Mouse (Mus musculus) heart, postnatal 0 days (tissue): ENCODE data around the gene Tubb1. TPM values are rescaled to one million over a fixed set of nuclear protein-coding genes. Genes with fewer than 3 reads are reported as not detected.
A peak's percentile ranks its signal among the peaks of the same experiment; 100 is the strongest.

Experiments used
- ATAC-seq: fragments of 200-750 bp; cut with Nextera tagmentation; 2 replicates; pipeline ENCODE4 v1.8.0; 2017; ENCODE audit warnings: low read depth, moderate number of reproducible peaks, moderate library complexity; ENCODE audit not compliant: insufficient read depth
- DNase-seq: peaks from one replicate; pipeline ENCODE4 v3.0.0-alpha.2; 2016; ENCODE audit warnings: low spot score
- H3K27ac ChIP-seq: fragments of 300-500 bp; sonication (generic); 2 replicates; pipeline ENCODE4 v1.5.1; 2014; ENCODE audit warnings: low read depth, mild to moderate bottlenecking
- H3K27me3 ChIP-seq: fragments of 300-500 bp; sonication (generic); 2 replicates; pipeline ENCODE4 v1.6.1; 2014; ENCODE audit warnings: low read length, mixed read lengths; ENCODE audit not compliant: control insufficient read depth, insufficient read depth
- H3K36me3 ChIP-seq: fragments of 300-500 bp; sonication (generic); replicated peaks from 2 replicates; pipeline ENCODE4 v1.6.1; 2014; ENCODE audit warnings: low read length, mixed read lengths; ENCODE audit not compliant: control insufficient read depth, insufficient read depth
- H3K4me1 ChIP-seq: fragments of 300-500 bp; sonication (generic); 2 replicates; pipeline ENCODE4 v1.6.1; 2014; ENCODE audit warnings: antibody characterized with exemption; ENCODE audit not compliant: control insufficient read depth, insufficient read depth
- H3K4me2 ChIP-seq: fragments of 300-500 bp; sonication (generic); 2 replicates; pipeline ENCODE4 v1.6.1; 2014; ENCODE audit warnings: low read depth, mild to moderate bottlenecking, low read length, moderate library complexity
- H3K4me3 ChIP-seq: fragments of 300-500 bp; sonication (generic); 2 replicates; pipeline ENCODE4 v1.5.1; 2014; ENCODE audit warnings: low read depth, low read length
- H3K9ac ChIP-seq: fragments of 300-500 bp; sonication (generic); replicated peaks from 2 replicates; pipeline ENCODE4 v1.6.1; 2014; ENCODE audit warnings: low read depth, low read length, mixed read lengths
- H3K9me3 ChIP-seq: fragments of 300-500 bp; sonication (generic); replicated peaks from 2 replicates; pipeline ENCODE4 v1.6.1; 2016; ENCODE audit warnings: low read length; ENCODE audit not compliant: control insufficient read depth
- CTCF ChIP-seq: IDR thresholded peaks from 2 replicates; pipeline ENCODE4 v1.5.1; 2016; ENCODE audit warnings: antibody characterized with exemption, control low read depth, low read depth
- EP300 ChIP-seq: IDR thresholded peaks from 2 replicates; pipeline ENCODE4 v1.6.1; 2016; ENCODE audit warnings: antibody characterized with exemption, low read depth
- WGBS: fragments of 180-500 bp; shearing (Covaris S2); extraction: QIAGEN DNeasy Blood & Tissue Kit; methylation state at CpG from one replicate; pipeline ENCODE4 v1.1.7; 2014; 5-methylcytosine and 5-hydroxymethylcytosine counted together
- polyA plus RNA-seq: library from polyadenylated mRNA; unstranded; fragments of >200 nt; fragmentation: Nextera tagmentation; extraction: Ambion mirVana; gene quantifications from 2 replicates; pipeline ENCODE4 v1.2.1, GENCODE M21; 2015
- total RNA-seq: library from RNA; depleted of rRNA; stranded (reverse); fragments of >200 nt; gene quantifications from 2 replicates; pipeline ENCODE4 v1.2.3, GENCODE M21; 2014; ENCODE audit warnings: low replicate concordance

Gene Tubb1
- total and polyA plus RNA-seq, 2 experiments from 2014 or later: 0.74 TPM; not detected in 1

DNA sequence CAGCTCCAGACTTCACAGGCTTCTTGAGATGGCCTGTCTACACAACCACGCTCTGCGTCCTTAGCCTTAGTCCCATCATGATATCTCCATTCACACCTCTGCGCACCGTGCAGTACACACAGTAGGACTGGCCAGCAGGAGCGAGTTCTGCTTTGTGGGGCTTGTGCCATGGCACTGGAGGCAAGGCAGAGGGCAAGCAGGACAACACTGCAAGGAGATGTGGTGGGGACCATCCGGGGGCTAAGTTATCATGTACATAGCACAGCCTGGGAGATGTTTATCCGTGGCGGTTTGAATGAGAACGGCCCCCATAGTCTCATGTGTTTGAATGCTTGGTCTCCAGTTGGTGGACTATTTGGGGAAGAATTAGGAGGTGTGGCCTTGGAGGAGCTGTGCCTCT, 15.6 kb upstream of the Tubb1 start:
- Histone ChIP-seq H3K4me3 (no peak overlapping the region), H3K9me3 (no peaks in the 10 kb centered on the region), H3K9ac (no peak overlapping the region), H3K27ac (no peak overlapping the region), H3K27me3 (no peaks in the 10 kb centered on the region), H3K4me1 (peaks cover 14% of the 10 kb centered on the region), H3K4me2 (no peak overlapping the region), H3K36me3 (peaks cover 7% of the 10 kb centered on the region; the same call in 1 of the 2 replicates)
- ATAC-seq (no peak), DNase-seq (no peak)
- 94% methylated on average over 9 of the region's 9 CpGs for WGBS
- no peak for TF ChIP-seq CTCF
- TF ChIP-seq EP300: no peak

DNA sequence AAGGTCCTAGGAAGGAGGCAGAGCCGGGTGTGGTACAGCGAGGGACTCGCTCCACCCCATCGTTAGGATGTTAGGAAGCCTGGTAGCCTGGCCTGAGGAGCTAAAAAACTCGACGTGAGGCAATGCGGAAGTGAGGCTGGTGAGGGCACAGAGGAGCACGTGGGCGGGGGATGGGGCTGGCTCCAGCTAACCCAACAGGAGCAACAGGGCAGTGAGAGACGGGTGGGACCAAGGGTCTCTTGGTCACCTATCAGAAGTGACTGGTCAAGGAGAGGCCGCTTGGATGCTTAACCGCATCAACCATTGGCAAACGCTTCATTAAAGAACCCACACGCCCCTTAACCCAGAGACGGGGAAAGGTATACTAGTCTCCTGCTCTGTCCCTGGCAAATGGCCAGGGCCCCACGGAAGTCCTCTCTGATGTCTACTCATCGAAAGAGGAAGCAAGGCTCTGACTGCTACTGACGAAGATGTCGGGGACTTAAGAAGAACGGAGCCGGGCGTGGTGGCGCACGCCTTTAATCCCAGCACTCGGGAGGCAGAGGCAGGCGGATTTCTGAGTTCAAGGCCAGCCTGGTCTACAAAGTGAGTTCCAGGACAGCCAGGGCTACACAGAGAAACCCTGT, 14.3 kb upstream of the Tubb1 start:
- Histone ChIP-seq H3K9me3 (no peaks in the 10 kb centered on the region), H3K4me3 (no peak overlapping the region), H3K27me3 (no peaks in the 10 kb centered on the region), H3K4me2 (no peak overlapping the region), H3K4me1 (peaks cover 14% of the 10 kb centered on the region), H3K27ac (no peak overlapping the region), H3K36me3 (0 out of 2 replicates have a peak, but pooled peaks cover 7% of the 10 kb centered on the region), H3K9ac (no peak overlapping the region)
- WGBS: 80% methylated on average over 26 of the region's 26 CpGs
- ATAC-seq (no peak), DNase-seq (no peak)
- TF ChIP-seq CTCF (no peak), EP300 (no peak)

DNA sequence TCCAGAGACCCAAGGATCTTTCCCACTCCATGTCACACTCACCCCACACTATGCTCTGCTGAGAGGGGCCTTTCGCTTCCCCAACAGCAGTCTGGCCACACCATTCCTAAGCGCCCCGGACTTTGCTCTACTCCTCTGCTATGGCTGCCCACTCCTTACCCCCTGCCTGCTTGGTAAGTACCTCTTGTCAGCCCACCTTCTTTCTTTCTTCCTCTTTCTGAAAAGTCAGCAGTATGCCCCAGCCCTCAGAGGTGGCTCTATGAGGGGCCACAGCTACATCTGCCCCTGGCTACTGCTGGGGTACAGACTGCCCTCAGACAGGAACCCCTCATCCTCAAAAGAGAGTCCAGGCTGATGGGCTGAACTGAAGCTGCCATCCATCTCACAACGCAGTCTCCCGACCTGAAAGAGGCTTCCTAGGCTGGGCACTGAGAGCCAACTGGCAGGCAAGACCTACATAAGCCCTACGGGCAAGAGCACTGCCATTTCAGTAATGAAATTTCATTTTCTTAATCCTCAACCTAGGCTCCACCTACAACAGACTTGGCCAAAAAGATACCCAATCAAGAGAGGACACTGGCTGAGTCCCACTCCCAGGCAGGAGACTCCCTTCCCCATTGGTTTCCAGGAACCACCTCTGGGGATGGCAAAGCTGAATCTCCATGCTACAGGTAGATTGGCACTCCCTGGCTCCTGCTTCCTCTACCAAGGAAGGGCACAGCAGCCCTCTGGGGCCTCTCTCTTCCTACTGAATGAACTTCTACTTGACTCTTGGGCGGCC, 13.4 kb upstream of the Tubb1 start:
- H3K4me2 ChIP-seq: peak overlapping the region; percentile 79; the same call in 1 of the 2 replicates
- no peak overlapping the region for H3K4me3 ChIP-seq
- 0 out of 2 replicates have a peak, but pooled peaks cover 7% of the 10 kb centered on the region for H3K36me3 ChIP-seq
- DNase-seq (no peak), ATAC-seq (no peak)
- TF ChIP-seq CTCF (no peak), EP300 (no peak)
- no peaks in the 10 kb centered on the region for H3K27me3 ChIP-seq
- WGBS: 92% methylated on average over 7 of the region's 7 CpGs
- H3K9me3 ChIP-seq: no peaks in the 10 kb centered on the region
- no peak overlapping the region for H3K27ac ChIP-seq
- H3K4me1 ChIP-seq: peaks cover 14% of the 10 kb centered on the region
- H3K9ac ChIP-seq: no peak overlapping the region

DNA sequence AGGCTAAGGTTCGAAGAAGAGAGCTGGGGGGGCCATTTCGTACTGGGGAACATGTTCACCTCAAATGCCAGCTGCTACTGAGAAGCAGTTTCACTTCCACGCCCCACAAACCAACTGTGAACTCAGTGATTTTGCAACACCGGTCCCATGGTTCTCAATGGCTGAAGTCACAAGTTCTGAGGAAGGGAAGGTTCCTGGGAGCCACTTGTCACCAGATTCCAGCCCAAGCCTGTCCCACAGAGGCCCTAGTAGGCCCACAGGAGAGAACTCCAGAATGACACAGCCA, 12.9 kb upstream of the Tubb1 start:
- Histone ChIP-seq H3K4me2 (peak overlapping the region; percentile 79), H3K27me3 (no peaks in the 10 kb centered on the region), H3K4me1 (peaks cover 19% of the 10 kb centered on the region), H3K9ac (no peak overlapping the region), H3K4me3 (no peak overlapping the region; the same call in 1 of the 2 replicates), H3K36me3 (0 out of 2 replicates have a peak, but pooled peaks cover 7% of the 10 kb centered on the region), H3K9me3 (no peaks in the 10 kb centered on the region), H3K27ac (peak overlapping the region; percentile 18; the same call in 1 of the 2 replicates)
- TF ChIP-seq EP300 (no peak), CTCF (no peak)
- WGBS: 96% methylated on average over 4 of the region's 4 CpGs
- ATAC-seq (no peak), DNase-seq (no peak)

DNA sequence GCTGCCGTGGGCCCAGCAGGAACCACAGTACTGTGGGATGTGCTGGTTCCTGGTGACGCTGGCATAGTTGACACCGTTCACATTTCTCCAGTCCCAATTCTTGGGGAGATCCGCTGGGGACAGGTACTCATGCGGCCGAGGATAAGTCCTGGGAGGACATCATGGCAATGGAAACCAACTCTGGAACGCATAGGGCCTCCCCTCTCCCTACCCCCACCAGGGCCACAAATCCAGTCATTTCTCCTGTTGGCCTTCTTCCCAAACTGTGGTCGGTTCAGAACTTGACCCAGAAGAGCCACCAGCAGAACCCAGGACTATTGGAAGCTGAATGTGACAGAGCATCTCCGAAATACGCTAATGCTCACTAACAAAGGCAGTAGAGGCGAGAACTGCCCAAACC, 12.3 kb upstream of the Tubb1 start:
- peak overlapping the region; percentile 66 for H3K9ac ChIP-seq
- no peak for ATAC-seq
- peak overlapping the region; percentile 79 for H3K4me2 ChIP-seq
- H3K4me1 ChIP-seq: peaks cover 25% of the 10 kb centered on the region
- 62% methylated on average over 11 of the region's 11 CpGs for WGBS
- H3K27ac ChIP-seq: peak overlapping the region; percentile 18
- no peaks in the 10 kb centered on the region for H3K27me3 ChIP-seq
- no peak for DNase-seq
- no peak for TF ChIP-seq CTCF
- TF ChIP-seq EP300: no peak
- no peaks in the 10 kb centered on the region for H3K9me3 ChIP-seq
- peak overlapping the region; percentile 65 for H3K4me3 ChIP-seq
- 0 out of 2 replicates have a peak, but pooled peaks cover 7% of the 10 kb centered on the region for H3K36me3 ChIP-seq
